Mouse (Mus musculus) brain, embryonic 14.5 days (tissue): ENCODE data around the gene Mfsd13b.

Source experiments
- CTCF ChIP-seq: fragments of 200-500 bp; IDR thresholded peaks from 2 replicates; pipeline ENCODE4 v1.5.1; 2012; ENCODE audit warnings: inconsistent platforms, mild to moderate bottlenecking, moderate library complexity, borderline replicate concordance; ENCODE audit not compliant: insufficient read depth, insufficient read length; ENCODE audit errors: extremely low read depth
- POLR2A ChIP-seq: fragments of 200-500 bp; IDR thresholded peaks from 2 replicates; pipeline ENCODE4 v1.6.1; 2012; ENCODE audit warnings: mild to moderate bottlenecking, inconsistent platforms, borderline replicate concordance; ENCODE audit not compliant: poor library complexity, insufficient read depth, insufficient read length, severe bottlenecking; ENCODE audit errors: extremely low read depth

- TF ChIP-seq POLR2A, result no peak
- TF ChIP-seq CTCF, result no peak
Observed at GRCm38 (mm10) chr7:120942506-120942905, 39.8 kb upstream of the Mfsd13b start.
